Mouse (Mus musculus) T-cell, adult 2 months (primary cell): ENCODE data around the gene Cetn4.

Experiments used
- DNase-seq: peaks from one replicate; pipeline ENCODE4 v3.0.0; 2022; ENCODE audit warnings: low spot score

The Cetn4 gene

DNA sequence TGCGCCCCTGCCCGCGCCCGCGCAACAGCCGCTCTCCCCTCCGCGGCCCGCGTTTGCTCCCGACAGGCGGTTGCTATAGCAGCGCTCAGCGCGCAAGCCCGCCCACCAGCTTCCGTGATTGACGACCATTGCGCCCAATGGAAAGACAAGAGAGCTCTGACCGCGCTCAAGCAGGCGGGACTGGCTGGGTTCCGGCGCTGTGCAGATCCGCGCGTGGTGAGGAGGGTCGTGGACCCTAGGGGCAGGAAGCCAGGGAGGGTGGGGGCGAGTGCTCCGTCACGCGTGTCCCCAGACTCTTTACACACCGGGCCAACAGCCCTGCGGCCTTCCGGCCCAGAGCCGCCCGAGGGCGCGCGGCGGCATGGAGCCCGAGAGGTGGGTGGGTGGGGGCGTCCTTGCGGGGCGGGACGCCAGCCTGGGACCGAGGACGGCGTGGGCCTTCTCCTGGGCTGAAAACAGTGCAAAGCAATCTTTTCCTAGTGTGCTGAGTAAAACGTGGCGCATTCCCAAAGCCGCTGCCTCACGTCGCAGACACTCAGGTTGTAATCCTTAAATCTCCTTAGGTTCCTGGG lies at the start of gene Cetn4, which contains the start of gene Bbs12:
Gene Cetn4, minus strand, starts transcription at position 339 of the 572 bp plus-strand sequence.
Gene Bbs12, plus strand, starts transcription at position 185 of the 572 bp plus-strand sequence.
- peak; percentile 91 for DNase-seq

DNA sequence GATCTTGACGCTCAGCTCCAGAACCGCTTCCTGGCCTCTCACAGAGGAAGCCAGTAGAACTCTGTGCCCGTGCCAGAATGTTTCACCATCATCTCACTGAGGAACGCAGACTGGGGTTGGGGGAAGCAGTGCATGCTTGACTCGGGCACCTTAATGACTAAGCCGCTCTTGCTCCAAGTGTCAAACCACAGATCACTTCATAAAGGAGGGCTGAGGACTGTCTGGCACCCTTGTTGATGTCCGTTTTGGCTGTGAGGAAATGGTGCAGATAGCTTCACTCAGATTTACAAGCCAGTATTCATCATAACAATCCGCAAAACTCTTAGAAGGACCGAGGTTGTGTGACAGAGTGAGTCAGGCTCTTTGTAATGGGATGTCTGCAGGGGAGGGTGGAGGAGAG lies 48.2 kb upstream of the Cetn4 start:
- DNase-seq: no peak

DNA sequence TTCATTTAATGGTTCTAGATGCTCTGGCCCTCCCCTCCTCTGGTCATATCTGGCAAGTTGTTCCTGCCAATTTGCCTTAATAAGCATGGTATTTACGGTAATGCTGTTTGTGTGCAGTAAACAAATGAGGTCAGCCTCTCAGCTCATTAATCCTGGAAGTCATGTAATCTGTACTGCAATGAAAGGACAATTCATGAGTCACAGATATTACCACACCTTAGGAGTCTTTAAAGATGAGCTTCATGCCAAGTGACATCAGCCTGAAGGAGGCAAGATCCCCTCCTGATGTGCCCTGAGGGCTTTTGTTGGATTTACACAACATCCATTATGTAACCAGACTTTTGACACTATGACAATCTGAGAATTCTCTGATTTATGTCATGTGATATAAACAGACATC lies 42.2 kb upstream of the Cetn4 start:
- DNase-seq: no peak

DNA sequence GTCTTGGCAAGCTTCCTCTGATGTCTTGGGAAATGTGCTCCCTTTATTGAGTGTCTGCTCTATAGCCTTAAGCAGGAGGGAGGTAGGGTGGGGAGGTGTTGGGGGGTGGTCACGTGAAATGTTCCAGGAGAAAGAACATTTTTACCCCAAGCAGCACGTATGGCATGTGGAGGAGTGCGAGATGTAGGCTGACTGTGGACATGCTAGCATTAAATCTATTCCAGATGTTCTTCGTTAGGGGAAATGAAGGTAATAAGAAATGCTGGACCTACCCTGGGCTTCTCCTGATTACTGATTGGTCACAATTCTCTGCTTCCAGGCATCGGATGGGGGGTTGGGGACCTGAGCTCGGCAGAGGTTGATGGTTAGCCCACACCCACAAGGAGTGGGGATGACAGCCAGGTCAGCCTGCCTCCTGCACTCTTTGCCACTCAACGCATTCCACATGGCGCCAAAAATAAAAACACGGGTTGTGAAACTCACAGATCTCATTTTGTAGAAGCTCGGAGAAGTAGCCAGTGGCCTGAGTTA lies 41.5 kb upstream of the Cetn4 start:
- no peak for DNase-seq

DNA sequence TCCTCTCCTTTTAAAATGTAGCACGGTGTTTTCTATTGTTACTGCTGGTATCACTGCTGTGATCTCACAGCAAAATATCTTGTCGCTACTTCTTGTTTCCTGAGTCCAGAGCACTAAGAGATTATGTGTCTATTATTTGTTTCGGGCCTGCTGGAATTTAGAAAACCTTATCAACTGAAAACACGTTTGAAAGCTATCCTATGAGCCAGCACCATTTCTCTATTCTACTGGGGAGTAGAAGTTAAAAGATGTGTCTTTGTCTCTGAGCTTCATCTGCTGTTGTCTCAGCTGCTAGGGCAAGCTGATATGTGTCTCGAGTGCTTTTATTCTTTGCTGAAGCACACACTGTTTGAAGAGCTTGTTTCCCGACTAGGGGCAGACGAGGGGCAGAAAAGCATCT lies 37.9 kb upstream of the Cetn4 start:
- DNase-seq: no peak

DNA sequence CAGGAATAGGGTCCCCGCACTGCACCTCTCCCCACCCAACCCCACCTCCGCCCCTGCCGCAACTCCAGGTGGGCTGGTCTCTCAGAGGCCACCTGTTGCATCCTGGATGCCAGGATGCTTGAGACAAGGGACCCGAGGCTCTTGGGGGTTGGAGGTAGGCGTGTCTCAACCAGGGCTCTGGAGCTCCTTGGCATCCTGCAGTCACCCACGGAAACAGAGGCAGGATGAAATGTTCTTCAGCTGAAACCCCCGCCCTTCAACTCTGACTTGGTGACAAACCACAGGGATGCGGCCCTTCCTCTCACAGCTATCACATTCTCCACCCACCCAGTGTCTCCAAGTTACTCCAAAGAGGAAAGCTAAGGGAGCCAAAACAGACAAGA lies 36.6 kb upstream of the Cetn4 start:
- DNase-seq: peak; percentile 4

DNA sequence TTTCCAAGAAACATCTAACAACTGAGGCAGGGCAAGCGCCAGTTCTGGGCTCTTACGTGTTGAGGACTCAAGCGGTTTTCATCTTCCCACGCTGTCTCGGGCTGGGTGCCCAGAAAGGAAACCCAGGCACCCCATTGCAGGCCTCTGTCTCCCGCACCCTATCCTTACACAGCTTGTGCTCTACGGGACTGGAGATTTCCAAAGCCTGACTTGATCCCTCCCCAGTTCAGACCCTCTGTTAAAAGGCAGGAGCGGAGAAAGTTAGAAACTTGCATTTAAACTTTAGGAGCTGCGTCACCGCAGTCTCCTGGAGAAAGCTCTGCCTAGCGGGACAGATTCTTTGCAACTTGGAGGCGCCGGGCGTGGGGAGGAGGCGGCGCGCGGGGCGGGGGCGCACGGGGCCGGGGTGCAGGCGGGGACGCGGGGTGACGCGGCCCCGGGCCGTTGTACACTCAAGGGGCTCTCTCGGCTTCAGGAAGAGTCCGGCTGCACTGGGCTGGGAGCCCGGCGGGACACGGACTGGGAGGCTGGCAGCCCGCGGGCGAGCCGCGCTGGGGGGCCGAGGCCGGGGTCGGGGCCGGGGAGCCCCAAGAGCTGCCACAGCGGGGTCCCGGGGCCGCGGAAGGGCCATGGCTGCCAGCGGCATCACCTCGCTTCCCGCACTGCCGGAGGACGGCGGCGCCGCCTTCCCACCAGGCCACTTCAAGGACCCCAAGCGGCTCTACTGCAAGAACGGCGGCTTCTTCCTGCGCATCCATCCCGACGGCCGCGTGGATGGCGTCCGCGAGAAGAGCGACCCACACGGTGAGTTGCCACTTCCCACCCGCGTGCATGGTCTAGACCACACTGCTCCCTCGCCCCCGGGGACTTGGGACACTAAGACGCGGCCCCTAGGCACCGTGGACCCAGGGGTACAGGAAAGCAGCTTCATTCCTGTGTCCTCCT lies 36.0 kb upstream of the Cetn4 start, which contains the start of gene Fgf2:
Gene Fgf2, plus strand, starts transcription at position 126 of the 945 bp plus-strand sequence.
- DNase-seq: peak; percentile 37

DNA sequence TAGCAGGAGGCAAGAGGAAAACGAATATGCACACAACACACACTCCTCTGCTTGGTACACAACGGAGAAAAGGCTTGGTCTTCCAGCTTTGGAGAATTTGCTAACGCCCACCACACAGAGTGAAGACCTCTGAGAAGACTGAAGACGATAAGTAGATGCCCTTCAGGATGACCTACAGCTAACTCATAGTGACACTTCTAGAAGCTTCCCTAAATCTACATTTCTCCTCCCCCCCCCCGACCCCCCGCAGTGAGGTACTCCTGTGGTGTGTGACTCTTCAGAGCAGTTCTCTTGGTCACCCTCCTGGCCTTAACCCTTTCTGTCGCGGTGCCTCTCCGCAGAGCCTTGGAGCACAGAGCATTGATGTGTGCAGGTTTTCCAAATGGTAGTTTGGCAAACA lies 35.2 kb upstream of the Cetn4 start:
- no peak for DNase-seq

DNA sequence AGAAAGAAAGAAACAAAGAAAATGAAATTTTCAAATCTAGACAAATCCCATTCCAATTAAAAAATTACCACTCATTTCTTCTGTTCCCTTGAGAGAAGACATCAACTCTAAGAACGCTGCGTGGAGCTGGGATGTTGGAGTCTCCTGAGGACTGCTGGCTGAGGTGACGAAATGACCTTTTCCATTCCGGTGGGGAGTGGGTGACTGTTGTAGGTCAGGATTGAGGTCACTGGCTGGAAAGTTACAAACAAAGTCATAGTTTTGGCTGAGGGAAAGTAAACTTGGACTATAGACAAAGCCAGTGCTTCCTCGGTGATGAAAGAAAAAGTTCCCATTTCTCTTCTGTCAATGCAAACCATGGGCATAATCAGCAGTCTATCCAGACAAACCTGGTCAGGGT lies 30.3 kb upstream of the Cetn4 start:
- no peak for DNase-seq

DNA sequence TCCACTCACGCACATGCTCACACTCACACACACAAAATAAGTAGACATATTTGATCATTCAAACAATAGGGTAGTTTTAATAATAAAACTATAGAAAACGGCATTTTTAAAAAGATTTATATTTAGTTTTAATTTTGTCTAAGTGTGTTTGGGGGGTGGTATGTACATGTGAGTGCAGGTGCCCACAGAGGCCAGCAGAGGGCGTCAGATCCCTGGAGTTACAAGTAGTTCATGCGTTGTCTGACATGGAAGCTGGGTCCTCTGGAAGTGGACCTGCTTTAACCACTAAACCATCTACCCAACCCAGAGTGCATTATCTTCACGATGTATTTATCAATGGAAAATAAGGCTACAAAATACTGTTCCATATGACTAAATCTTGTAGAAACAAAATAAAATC lies 28.6 kb upstream of the Cetn4 start:
- no peak for DNase-seq

DNA sequence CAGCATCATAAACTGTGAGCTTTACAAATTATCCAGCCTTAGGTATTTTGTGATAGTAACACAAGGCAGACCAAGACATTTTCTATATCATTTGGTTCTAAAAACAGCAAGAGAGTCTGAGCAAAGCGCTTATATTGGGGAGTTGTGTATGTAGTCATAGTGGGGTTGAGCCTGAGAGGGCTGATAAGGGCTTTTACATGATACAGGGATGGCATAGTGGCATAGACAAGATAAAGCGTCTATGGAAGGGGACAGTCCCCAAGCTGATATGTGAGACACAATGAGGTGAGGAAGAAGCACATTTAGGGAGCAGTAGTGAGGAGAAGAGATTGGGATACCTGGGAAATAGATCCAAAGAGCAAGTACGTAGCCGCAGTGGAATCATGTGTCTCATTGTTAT lies 21.5 kb upstream of the Cetn4 start:
- no peak for DNase-seq

DNA sequence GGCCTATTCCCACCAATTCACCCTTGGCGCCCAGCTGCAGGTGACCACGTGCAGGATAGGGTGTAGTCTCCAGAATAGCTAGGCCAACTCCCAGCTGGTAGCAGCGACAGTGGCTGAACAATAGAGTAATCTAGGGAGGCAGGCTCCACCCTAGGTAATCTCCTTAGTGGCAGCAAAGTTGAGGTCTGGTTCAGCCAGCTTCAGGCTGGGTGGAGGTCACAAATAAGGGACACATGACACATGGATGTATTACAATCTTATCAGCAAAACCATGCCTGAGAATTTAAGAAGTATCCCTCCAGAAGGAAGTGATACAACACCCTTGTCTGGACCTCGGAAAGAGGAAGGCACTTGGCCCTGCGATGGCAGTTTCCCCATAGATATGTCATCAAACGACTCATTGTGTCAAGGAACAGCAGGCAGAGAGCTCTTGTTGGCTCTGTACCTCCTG lies 19.5 kb upstream of the Cetn4 start:
- no peak for DNase-seq

DNA sequence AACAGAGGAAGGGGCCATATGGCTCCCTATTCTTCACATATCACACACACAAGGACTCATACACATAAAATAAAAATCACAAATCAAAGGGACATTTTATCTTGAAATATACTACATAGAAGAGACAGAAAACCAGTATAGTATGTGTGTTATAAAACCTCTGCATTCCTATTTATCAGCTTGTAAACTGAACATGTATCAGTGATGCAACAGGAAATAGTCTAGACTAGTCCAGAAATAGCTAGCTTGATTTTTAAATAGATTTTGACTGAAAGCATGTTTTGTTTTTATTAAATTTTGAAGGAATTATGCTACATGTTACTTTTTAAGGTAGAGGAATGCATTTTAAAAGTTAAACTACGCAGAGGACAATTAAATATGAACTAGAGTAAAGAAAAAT lies 17.5 kb upstream of the Cetn4 start:
- DNase-seq: no peak

DNA sequence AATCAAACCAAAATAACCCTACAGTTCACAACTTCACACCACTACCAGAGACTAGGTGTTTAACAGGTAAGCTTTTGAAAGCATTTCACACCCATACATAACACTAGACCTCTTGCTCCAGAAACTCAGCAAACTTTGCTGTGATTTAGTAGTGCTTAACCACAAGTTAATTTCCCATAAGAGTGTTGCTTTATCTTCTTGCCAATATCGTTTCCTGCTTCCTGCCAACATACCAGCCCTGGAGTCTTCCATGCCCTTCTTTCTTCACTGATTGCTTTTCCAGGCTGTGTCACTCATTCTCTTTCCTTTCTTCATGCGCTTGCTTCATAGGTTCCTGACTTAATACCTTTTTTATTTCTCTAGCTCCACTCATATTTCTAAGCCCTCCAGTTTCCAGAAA lies 16.0 kb upstream of the Cetn4 start:
- no peak for DNase-seq

DNA sequence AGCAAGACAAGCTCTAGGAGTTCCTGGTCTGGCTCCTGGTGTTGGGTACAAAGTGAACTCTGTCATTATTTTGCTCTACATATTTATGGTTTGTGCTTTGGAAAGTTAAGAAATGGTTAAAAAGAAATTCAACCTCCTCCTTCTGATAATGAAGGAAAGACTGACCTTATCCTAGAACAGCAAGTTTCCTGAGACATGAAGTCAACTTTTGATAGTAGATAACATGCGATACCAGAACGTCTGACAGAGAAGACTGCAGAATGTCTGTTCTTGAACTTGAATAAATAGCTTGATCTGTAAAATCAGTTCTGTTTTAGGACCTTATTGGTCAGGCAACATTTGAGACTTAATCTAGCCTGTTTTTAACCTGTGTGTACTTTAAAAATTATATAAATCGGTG lies 14.1 kb upstream of the Cetn4 start:
- DNase-seq: no peak

DNA sequence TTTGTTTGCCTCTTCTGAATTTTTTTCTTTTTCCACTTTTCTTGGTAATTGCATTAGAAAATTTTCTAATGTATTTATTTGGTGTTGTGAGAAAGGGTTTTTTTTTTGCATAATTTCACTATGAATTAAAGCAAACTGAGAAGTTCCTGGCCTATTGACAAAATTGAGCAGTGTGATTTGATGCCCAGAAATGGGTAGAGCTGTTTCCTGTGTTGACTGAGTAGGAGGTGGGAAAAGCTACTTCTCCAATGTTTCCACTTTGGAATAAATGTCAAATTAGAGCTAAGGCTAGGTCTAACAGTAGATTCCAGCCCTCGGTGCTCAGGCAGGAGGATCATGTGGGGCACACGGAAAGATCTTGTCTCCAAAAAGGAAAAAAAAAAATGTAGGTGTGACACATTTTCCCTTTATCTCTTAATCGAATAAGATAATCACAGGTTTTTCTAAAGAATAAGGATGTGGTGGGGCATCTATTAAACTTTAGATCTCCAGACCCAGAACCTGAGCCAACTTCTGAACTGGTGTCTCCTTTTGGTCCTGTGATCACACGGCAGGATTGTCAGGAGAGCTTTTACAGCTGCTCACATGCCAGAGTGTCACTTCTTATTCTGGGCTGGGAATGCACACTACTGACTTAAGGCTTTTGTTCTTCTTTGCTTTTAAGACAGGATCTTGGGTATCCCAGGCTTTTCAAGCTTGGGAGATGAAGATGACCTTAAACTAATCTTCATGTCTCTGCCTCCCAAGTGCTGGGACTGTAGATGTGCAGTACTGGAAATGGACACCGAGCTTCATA lies 13.0 kb upstream of the Cetn4 start:
- no peak for DNase-seq

DNA sequence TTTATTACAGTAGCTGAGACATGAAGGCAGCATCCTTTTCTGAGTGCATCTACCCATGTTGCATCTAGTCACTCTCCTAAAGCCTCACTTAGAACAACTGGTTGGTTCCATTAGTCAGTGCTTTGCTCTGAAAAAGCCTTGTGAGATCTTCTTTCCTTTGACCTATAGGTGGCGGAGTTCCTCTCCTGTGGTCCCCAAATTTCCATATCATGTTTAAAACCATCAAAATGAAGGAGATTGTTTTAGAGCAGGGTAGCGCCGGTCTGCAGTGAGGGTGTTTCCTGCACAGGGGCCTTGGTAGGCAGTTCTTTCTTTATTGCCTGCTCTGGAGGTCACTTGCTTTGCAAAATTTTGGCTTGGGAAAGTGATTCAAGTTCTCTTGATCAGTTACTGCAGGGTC lies 11.8 kb upstream of the Cetn4 start:
- no peak for DNase-seq

DNA sequence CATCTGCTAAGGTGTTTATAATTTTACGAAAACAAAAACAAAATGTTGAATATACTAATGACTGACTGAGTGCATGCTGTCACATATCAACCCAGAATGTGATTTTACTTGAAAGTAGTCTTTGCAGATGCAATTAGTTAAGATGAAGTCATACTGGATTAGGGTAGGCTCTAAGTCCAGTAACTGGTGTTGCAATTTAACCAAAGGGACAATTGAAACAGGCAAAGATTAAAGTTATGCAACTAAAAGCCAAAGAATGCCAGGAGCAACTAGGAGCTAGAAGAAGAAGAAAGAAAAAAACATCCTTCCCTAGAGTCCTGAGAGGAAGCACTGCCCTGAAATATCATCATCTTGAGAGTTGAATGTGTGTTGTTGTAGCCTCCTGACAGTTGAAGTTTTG lies 3.7 kb upstream of the Cetn4 start:
- DNase-seq: no peak

DNA sequence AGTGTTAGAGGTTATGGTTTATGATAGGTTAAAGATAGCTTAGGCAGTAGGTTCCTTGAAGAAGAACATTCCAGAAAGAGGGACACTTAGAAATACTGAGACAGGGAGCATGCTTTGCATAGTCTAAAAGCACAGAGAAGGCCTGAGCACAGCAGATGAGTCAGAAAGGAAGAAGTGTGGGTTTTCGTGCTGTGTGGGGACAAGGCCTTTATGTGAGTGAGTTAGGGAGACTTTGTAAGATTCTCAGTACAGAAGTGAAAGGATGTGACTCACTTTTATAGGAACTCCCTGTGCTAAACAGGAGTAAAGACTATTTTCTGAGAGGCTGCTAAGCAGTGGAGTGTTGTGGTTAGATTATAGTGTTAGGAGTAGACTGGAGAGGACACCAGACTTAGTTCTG lies 863 bp upstream of the Cetn4 start:
- peak; percentile 41 for DNase-seq

DNA sequence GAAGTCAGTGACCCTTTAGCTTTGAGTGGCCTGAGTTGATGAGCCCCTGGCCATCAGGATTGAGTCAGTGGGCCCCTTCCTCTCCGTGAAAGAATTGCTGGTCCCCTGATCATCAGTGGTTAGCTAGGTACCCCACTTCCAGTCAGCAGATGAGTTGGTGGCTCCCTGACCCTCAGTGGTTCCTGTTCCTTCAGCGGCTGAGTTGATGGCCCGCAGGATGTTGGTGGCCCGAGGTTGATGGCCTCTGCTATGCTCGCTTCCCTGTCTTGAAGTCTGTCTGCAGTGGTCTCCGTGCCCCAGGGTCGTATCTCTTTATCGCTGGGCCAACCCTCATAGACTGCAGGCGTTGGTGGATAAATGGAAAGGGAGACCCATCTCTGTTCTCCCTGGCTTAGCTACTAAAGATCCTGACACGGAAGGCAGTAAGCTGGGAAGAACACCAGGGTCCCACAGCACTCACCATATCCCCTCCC lies 575 bp downstream of the Cetn4 start:
- no peak for DNase-seq

DNA sequence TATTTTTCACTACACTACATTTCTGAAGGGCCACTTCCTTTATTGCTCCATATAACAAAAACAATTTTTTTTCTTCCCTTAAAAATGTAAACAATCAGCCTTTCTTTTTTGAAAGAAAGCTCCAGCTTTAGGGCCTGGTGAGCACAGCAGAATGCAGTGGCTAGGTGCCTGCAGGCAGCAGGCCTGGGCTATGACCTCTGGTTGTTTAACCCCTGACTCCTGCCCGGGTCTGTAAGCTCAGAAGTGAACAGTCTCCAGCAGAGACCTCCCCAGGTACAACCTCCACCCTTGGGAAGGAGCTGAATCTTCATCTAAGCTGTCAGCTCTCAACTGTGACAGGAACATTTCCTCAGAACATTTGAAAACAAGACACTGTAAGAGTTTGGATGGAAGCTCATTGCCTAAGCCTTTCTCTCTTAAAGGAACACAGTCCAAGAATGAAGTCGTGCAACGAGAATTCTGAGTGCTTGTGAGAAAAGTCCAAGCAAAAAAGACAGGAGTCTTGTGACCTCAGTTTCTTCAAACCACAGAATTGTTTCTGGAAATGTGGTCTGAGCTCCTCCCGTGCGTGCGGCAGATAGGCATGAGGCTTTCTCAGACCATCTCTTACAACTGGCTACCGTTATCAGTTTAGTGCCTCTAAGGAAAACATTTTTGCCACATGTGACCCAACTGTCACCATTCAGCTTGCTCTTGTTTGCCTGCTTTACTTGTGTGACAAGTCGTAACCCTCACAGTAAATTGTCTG lies 8.9 kb downstream of the Cetn4 start:
- no peak for DNase-seq

DNA sequence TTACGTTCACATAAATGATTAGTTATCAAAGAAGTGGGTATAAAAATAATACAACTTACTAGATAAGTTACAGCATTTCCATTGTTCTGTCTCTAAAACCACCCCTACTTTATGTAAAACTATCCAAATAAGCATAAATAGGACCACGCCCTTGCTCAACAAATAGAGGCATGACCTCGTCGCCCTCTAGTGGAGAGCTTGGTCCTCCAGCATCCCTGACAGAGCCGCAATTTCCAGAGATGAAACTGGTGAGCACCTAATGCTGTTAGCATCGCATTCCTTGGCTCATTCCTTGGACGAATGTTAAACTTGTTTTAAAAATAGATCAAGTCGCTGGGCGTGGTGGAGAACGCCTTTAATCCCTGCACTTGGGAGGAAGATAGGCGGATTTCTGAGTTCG lies 9.8 kb downstream of the Cetn4 start:
- peak; percentile 60 for DNase-seq
